Mouse (Mus musculus) hematopoietic stem cell, adult 5-6 weeks (primary cell): ENCODE data around the gene Cpsf4. TPM values are rescaled to one million over a fixed set of nuclear protein-coding genes. Genes with fewer than 3 reads are reported as not detected.
"Not testable (repeated sequence)": the region's sequence is repeated elsewhere in the genome, so short reads cannot be mapped to it uniquely, and the experiment has no call there.

Experiments used
- ATAC-seq, 2 experiments: fragments of 125-278 bp in 1 of 2; replicated peaks in 1 of 2; 2 replicates each; pipeline ENCODE4 v1.8.0; 2016 to 2017; ENCODE audit warnings: inconsistent platforms in 2 of 2, mild to moderate bottlenecking in 2 of 2, moderate number of reproducible peaks in 2 of 2, low read depth in 1 of 2, moderate TSS enrichment in 1 of 2; ENCODE audit not compliant: low FRiP score in 2 of 2, poor library complexity in 2 of 2, severe bottlenecking in 2 of 2, insufficient read depth in 1 of 2, low TSS enrichment in 1 of 2
- total RNA-seq: library from RNA; stranded (forward); fragments of 172-1452, 232-1000 nt; gene quantifications from 2 replicates; pipeline ENCODE4 v1.2.3, GENCODE M21; 2017

Cpsf4 gene
- total RNA-seq, 1 experiment from 2014 or later, result 44.4 TPM

DNA sequence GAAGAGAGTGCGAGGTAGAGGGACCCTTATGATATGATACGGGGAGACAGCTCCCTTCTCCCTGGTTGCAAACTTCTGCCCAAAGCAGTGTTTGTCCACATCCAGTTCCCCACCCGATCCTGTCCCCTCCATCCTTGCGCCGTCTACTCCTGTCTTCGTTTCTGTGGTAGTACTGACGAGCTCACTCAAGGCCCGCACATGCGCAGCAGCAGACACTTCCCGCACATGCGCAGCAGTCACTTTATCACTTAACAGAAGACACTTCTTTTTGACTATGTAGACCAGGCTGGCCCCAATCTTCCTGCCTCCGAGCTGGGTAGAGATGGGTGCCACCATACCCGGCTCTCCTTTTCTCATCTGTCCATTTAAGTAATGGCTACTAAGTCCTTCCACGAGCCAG lies 5.7 kb upstream of the Cpsf4 start:
- no peak for ATAC-seq

DNA sequence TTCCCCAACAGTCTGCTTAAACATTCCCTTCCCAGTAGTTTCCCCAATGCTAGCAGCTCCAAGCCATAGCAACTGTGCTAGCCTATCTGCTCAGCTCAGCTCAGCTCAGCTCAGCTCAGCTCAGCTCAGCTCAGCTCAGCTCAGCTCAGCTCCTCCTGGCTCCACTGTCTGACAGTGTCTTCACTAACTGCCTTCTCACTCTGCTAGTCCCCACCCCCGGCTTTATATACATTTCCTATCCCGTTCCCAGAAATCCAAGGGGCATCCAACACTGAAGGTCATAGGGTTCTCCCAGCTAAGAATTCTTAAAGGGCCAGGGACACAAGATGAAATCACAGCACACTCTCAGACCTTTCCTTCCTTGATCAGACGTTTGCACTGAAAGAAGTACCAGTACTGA lies 2.3 kb upstream of the Cpsf4 start:
- no peak for ATAC-seq

DNA sequence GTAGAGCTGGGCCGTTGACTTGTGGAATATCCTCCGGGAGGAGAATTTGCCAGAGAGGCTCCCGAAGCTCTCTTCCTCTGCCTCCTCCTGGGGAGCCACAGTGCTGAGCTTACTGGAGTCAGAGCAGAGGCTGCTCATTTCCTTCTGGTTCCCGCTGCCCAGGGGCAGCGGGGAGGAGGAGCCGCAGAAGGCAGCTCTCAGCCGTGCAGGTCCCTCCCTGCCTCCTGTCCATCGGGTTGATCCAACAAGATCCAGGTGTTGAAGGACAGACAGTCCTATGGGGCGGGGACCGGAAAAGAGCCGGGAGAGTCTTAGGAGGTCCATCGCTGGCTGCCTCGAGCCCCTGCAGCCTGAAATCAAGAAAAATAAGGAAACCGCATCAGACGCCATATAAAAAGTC lies 1.8 kb upstream of the Cpsf4 start:
- ATAC-seq, result no peak

DNA sequence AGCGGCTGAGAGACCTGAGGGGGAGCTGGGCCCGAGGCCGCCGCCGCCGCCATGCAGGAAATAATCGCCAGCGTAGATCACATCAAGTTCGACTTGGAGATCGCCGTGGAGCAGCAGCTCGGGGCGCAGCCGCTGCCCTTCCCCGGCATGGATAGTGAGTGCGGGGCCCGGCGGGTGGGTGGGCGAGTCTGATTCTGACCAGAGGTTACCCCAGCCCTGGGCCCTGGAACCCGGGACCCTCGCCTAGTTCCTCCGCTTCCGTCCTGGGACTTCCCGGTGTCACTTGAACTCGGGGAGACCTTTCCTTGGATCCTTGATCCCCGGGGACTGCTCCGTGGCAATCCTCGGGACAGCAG lies 271 bp downstream of the Cpsf4 start:
- no peak for ATAC-seq

DNA sequence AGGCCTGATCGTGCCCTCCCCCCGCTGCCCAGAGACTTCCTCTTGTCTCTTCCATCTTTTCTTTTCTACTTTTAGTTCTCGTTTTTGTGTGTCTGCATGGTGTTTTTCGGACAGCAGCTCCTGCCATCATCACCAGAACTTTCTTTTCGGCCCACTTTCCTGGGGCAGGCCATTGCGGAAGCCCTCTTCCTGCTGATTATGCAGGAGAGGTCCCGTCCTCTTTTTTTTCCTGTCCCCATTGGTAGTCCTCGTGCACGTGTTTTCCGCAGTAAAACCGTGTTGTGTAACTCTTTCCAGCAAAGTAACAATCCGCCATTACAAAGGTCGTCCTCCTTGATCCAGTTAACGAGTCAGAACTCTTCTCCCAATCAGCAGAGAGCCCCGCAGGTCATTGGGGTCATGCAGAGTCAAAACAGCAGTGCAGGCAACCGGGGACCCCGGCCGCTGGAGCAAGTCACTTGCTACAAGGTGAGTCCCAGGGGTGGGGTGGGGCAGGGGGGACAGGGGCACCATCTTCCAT lies 11.5 kb downstream of the Cpsf4 start:
- ATAC-seq, result no peak

DNA sequence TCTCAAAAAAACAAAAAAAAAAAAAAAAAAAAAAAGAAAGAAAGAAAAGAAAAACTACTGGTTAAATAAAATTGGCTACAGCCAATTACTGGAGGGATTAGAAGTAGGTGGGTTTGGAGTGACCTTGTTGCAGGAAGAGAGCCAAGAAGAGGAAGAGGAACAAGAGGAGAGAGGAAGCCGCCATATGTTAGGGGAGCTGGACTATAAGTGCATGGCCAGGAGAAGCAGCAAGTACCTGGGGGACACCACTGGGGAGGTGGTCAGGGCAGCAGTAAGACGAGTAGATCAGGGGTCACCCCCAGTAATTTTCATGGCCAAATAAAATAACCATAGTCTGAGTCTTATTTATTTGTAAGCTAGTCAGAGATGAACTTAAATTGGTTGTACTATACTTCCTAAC lies 18.2 kb downstream of the Cpsf4 start:
- ATAC-seq, result no peak

DNA sequence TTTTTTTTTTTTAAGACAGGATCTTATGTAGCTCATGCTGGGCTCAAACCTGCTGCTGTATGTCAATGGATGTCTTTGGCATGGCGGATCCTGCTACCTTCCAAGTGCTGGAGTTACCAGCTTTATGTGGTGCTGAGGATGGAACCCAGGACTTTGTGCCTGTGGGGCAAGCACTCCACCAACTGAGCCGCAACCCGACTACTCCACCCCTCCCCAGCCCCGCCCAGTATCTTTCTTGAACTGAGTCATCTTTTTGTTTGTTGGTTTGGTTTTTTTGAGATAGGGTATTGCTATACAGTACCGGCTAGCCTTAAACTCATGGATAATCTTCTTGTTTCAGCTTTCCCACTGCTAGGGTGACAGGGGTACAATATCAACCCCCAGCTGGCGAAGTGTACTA lies 22.4 kb downstream of the Cpsf4 start:
- no peak for ATAC-seq

DNA sequence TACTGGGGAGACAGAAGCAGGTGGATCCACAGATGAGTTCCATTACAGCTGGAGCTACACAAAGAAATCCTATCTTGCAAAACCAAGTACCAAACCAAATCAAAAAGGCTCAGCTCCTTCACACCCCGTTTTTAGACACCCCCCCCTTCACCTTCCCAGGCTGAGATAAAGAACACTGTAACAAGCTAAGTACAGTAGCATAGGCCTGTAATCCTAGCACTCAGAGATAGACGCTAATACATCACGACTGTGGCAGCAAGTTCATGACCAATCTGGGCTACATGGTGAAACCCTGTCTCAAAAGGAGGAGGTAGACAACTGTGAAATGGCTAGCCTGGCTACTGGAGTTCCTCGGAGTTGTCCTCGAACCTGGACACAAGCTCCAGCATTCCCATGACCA lies 23.4 kb downstream of the Cpsf4 start:
- no peak; a peak in 1 of 4 replicates for ATAC-seq

DNA sequence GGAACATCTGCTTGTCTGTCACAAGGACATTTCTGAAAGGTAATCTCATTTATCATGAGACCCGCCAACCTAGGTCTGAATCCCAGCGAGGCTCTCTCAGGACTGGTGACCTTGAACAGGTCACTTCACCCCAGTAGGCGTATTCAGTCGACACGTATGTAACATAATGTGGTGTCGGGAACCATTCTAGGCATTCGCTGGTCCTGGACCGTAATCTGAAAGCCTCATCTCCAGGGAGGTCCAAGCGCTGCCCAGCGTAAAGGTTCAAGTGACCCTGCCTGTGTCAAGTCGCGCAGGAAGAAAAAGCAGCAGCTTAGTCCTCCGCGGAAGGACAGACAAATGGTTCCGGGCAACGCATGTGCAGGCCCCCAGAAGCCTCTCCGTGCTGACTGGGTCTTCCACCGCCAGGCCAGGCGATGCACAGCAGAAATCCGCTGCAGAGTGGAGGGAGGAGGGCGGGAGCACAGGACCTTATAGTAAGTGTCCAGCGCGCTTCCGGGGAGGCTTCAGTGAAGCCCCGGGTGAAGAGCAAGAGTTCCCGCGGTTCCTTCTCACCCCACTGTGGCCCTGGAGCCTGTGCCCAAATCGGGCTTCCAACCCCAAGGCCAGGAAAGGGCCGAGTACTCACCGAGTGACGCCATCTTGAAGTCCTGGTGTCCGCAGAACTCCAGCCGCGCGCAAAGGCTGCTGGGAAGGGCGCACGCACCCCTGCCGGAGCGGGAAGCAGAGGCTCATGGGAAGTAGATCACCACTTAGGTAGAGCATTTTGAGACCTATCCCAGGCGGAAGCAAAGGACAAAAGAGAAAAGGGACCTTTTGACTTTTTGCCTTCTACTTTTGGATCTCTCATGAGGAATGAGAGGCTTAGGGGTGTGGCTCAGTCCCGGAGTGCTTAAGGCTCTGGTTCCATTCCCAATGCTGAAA lies 24.1 kb downstream of the Cpsf4 start:
- ATAC-seq, result peak; percentile 95

DNA sequence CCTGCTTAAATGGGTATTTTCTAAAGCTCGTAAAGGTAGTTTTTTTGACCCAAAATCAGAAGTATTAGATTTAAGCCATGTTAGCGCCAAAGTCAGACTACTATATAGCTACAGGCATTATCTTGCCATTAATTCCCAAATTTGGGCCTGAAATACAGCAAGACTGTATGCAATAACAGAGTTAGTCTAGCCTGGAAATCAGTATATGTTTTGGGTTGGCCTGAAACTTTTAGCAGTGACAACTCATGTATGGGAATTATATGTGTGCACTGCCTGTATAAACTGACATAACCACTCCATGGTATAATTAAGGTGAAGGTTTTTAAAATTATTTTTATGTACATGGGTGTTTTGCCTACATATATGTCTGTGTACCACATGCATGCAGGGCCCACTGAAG lies 24.9 kb downstream of the Cpsf4 start, which contains the start of gene Atp5j2:
Gene Atp5j2, minus strand, starts transcription at position 101 of the 400 bp plus-strand sequence.
- ATAC-seq, result no peak

DNA sequence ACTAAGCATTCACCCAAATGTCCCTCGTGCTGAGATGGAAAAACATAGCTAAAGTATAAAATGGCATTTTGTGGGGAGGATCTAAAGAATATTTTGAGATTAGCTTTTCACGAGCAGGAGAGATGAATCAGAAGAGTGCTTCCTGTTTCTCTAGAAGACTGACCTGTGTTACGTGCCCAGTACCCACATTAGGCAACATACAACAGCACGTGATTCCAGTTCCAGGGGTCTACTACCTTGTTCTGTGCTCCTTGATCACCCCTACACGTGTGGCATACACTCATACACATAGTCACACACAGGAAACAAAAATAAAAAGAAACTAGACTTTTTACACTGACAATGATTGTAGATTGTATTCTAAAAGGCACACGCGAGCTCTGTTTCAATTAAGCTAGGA lies 33.4 kb downstream of the Cpsf4 start:
- ATAC-seq, result no peak

DNA sequence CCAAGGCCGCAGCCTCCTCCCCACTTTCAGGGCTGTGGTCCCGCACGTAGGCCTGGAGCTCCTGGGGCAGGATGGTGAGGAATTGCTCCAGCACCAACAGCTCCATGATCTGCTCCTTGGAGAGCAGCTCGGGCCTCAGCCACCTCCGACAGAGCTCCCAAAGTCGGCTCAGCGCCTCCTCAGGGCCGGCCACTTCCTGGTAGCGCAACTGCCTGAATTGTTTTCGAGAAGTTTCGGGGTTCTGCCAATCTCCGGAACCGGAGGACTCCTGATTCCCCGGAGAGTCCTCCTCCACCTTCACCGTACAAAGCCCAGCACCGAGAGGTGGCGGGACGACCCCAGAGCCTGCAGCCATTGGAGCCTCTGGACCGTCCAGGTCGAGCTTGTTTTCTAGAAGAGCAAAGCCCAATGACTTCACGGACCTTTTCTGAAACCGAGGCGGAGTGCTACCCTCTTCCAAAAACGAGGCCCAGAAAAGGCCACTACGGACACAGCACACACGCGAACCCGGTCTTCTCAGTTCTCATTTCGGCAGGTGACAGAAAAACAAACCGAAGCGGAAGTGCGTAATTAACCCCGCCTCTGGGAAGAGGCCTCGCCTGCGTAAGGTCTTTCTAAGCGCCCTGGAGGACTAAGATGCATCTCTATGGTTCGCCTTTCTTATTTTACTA lies 34.4 kb downstream of the Cpsf4 start, which contains the start of gene Zkscan14:
Gene Zkscan14, minus strand, starts transcription at position 548 of the 671 bp plus-strand sequence.
- peak; percentile 63 to 76 for ATAC-seq

DNA sequence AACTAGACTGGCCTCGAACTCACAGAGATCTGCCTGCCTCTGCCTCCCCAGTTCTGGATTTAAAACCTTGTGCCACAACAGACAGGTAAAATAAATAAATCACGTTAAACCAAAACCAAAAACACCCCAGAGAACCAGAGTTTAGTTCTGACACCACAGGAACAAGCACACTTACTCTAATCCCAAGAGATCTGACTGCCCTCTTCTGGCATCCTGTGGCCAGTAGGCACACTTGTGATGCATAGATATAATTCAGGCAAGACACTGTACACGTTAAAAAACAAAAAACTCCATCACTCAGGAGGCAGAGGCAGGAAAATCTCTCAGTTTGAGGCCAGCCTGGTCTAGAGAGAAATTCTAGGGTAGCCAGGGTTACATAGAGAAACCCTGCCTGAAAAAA lies 35.4 kb downstream of the Cpsf4 start:
- ATAC-seq, result no peak

DNA sequence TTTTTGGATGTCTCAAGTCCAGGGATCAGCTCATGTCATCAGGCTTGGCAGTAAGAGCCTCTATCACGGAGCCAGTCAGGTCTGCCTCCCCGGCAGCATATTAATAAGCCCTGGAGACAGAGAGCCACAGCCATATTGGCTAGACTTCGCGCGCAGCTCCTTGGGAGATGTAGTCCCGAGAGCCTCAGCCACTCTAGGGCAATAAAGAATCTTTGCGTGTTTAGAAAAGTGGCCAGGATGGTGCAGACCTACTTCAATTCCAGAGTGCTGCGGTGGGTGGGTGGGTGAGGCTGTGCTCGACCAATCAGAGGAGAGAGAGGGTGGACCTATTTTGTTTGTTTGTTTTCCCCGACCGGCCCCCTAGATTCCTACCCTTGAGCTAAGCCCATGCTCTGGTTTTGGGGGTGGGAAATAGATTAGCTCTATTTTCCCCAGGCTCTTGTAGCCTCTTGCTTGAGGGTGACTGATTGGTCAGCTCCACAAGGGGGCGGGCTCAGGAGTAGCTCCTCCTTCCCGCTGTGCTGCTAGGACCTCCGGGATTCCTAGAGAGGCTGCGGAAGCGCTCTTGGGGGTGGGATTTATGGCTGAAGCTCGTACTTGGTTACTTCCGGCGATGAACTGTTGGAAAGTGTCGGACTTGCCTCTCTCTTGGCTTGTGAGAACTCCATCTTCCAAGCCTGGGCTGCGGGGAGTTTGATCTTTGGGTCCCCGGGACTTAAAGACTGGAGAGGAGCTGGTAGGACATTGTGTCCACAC lies 37.1 kb downstream of the Cpsf4 start, which contains the start of gene Zkscan5:
Gene Zkscan5, plus strand, starts transcription at position 627 of the 756 bp plus-strand sequence.
- peak; percentile 85 to 89 for ATAC-seq

DNA sequence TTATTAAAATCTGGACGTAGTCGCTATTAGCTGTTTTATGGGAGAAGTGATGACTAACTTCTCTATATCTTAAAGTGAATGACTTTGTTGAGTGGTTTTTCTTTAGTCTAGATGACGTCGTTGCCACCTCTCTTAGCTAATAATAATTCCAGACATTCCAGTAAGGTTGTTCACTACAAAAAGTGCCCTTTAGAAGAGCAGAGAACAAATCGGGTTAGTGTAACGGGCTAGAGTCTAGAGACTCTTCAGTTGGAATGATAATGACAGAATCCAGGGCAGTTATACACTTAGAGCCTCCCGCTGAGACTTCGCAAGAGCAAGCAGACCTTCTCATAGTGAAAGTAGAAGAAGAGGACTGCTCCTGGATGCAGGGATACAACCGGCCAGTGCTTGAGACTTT lies 38.0 kb downstream of the Cpsf4 start:
- ATAC-seq, result no peak

DNA sequence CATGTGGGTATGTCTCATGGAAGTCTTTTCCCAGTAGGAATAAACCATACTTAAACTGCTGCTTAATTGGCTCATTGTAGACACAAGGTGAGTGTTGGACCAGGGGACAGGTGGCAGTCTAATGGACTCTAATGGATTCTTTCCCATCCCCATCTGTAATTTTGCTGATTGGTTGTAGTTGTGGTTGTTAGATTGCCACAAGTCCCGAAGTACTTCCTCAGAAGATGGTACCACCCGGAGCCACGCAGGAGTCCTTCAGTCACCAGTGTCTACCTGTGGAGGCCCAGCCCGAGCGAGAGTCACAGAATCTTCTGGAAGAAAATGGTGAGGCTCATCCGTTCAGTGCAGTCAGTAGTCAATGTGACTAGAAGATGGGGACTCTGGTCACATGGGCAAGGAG lies 40.4 kb downstream of the Cpsf4 start:
- no peak for ATAC-seq

DNA sequence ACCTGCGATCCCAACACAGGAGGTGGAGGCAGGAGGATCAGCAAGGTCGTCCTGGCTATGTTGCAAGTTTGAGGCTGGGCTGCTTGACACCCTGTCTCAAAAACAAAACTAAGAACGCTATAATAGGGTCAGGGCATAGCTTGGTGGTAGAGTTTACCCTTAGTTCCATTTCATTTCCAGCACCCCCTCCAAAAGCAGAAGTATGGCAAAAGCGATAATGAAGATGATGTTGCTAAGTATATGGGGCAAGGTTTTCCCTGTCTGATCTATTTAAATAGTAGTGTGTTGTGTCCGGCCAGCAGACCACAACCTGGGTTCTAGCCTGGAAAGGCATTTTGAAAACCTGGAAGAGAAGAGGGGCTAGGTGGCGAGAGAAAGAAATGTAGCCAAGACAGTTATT lies 40.9 kb downstream of the Cpsf4 start:
- no peak for ATAC-seq

DNA sequence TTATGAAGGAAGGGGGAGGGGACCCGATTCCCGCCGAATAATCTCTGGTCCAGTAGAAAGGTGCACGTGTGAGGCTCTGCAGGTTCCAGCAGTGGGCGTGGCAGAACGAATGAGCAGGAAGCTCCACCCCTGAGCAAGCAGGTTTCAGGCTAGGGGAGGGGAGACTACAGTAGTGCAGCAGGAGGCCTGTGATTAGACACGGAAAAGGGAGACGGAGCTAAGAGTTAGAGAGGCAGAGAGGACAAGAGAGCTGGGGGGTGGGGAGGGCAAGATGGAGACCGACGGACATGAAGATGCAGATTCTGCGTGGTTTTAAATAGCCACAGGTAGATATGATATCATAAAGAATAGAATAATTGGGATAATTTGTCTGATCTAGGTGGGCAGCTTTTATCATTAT lies 41.4 kb downstream of the Cpsf4 start:
- ATAC-seq, result not testable (repeated sequence)
